Mouse (Mus musculus) cerebellum, adult 2 months (tissue): ENCODE results near the gene B4galt2. TPM values are rescaled to one million over a fixed set of nuclear protein-coding genes. Genes with fewer than 3 reads are reported as not detected.
A peak's percentile ranks its signal among the peaks of the same experiment; 100 is the strongest.

Source experiments
- DNase-seq, 2 experiments: peaks; one replicate each; pipeline ENCODE4 v3.0.0; 2021
- H3K27ac ChIP-seq: fragments of 200-500 bp; 2 replicates; pipeline ENCODE4 v1.5.1; 2012; ENCODE audit warnings: low read length, control low read depth, inconsistent platforms; ENCODE audit not compliant: insufficient read depth
- H3K27me3 ChIP-seq: fragments of 200-500 bp; 2 replicates; pipeline ENCODE4 v1.6.1; 2012; ENCODE audit warnings: inconsistent platforms, mild to moderate bottlenecking, low read length, moderate library complexity; ENCODE audit not compliant: control insufficient read depth, insufficient read depth
- H3K4me1 ChIP-seq: fragments of 200-500 bp; 2 replicates; pipeline ENCODE4 v1.6.1; 2011; ENCODE audit warnings: low read length; ENCODE audit not compliant: control insufficient read depth, insufficient read depth
- H3K4me3 ChIP-seq: fragments of 200-500 bp; replicated peaks from 2 replicates; pipeline ENCODE3; 2011; ENCODE audit warnings: mild to moderate bottlenecking, low read depth, low read length, control low read depth; ENCODE audit not compliant: insufficient read depth
- CTCF ChIP-seq: fragments of 200-500 bp; IDR thresholded peaks from 2 replicates; pipeline ENCODE4 v1.5.1; 2011; ENCODE audit warnings: low read depth, mild to moderate bottlenecking, control low read depth, low read length, moderate library complexity, borderline replicate concordance; ENCODE audit not compliant: insufficient read depth
- POLR2A ChIP-seq: fragments of 200-500 bp; IDR thresholded peaks from 2 replicates; pipeline ENCODE4 v1.6.1; 2011; ENCODE audit warnings: low read length, control low read depth, borderline replicate concordance; ENCODE audit not compliant: insufficient read depth
- WGBS: fragments of 180-500 bp; shearing (Covaris S2); methylation state at CpG from one replicate; pipeline ENCODE4 v1.1.7; 2018; 5-methylcytosine and 5-hydroxymethylcytosine counted together
- polyA plus RNA-seq: library from polyadenylated mRNA; depleted of rRNA; stranded (reverse); fragments of >200 nt; gene quantifications from 2 replicates; pipeline ENCODE4 v1.2.3, GENCODE M21; 2012

The B4galt2 gene
- polyA plus RNA-seq, 1 experiment: 42.0 TPM

GRCm38 (mm10) chr4:117904094-117904493, 20.8 kb upstream of the B4galt2 start:
- no peak for DNase-seq

GRCm38 (mm10) chr4:117898111-117898510, 14.8 kb upstream of the B4galt2 start:
- Histone ChIP-seq H3K4me3 (no peak overlapping the region), H3K4me1 (peaks cover 34% of the 10 kb centered on the region), H3K27ac (no peak overlapping the region), H3K27me3 (no peaks in the 10 kb centered on the region)
- TF ChIP-seq POLR2A (no peak), CTCF (no peak)
- 63% methylated on average over 3 of the region's 3 CpGs for WGBS
- DNase-seq: no peak

More at GRCm38 (mm10) chr4:117904094-117904493, 20.8 kb upstream of the B4galt2 start:
- Histone ChIP-seq H3K4me3 (no peak overlapping the region), H3K27ac (0 out of 2 replicates have a peak overlapping the region, but pooled peaks have one; percentile 4), H3K27me3 (no peaks in the 10 kb centered on the region), H3K4me1 (peaks cover 33% of the 10 kb centered on the region)
- WGBS: 36% methylated on average over 10 of the region's 10 CpGs
- TF ChIP-seq POLR2A (no peak), CTCF (no peak)

GRCm38 (mm10) chr4:117896031-117896430, 12.7 kb upstream of the B4galt2 start:
- DNase-seq: peak; percentile 70 to 82
- no peaks in the 10 kb centered on the region for H3K27me3 ChIP-seq
- 16% methylated on average over 6 of the region's 6 CpGs for WGBS
- no peak overlapping the region for H3K4me3 ChIP-seq
- peaks cover 36% of the 10 kb centered on the region for H3K4me1 ChIP-seq
- peak overlapping the region; percentile 90 for H3K27ac ChIP-seq
- no peak for TF ChIP-seq CTCF
- no peak for TF ChIP-seq POLR2A

GRCm38 (mm10) chr4:117895339-117895738, 12.1 kb upstream of the B4galt2 start:
- Histone ChIP-seq H3K4me1 (peaks cover 39% of the 10 kb centered on the region), H3K27ac (peak overlapping the region; percentile 90), H3K4me3 (no peak overlapping the region), H3K27me3 (no peaks in the 10 kb centered on the region)
- TF ChIP-seq POLR2A (no peak), CTCF (no peak)
- no peak for DNase-seq
- WGBS: 34% methylated on average over 7 of the region's 7 CpGs

GRCm38 (mm10) chr4:117894601-117895000, 11.3 kb upstream of the B4galt2 start:
- Histone ChIP-seq H3K27me3 (no peaks in the 10 kb centered on the region), H3K4me1 (peaks cover 39% of the 10 kb centered on the region), H3K4me3 (no peak overlapping the region), H3K27ac (peak overlapping the region; percentile 90)
- WGBS: 28% methylated on average over 8 of the region's 8 CpGs
- DNase-seq: peak in 1 of 2 experiments; percentile 58
- TF ChIP-seq CTCF: no peak
- TF ChIP-seq POLR2A: no peak

- H3K27me3 ChIP-seq: no peaks in the 10 kb centered on the region
- no peak for TF ChIP-seq CTCF
- TF ChIP-seq POLR2A: no peak
- H3K4me3 ChIP-seq: no peak overlapping the region
- DNase-seq: no peak
- H3K4me1 ChIP-seq: peaks cover 39% of the 10 kb centered on the region
- 43% methylated on average over 9 of the region's 9 CpGs for WGBS
- 0 out of 2 replicates have a peak overlapping the region, but pooled peaks have one; percentile 26 for H3K27ac ChIP-seq
Measured at GRCm38 (mm10) chr4:117893376-117893775, 10.1 kb upstream of the B4galt2 start.

- Histone ChIP-seq H3K4me3 (peak within 1 kb of the TSS; percentile 80), H3K27ac (no peak within 1 kb of the TSS), H3K4me1 (peaks cover 34% of the 10 kb centered on the region), H3K27me3 (no peaks in the 10 kb centered on the region)
- TF ChIP-seq CTCF: no peak
- peak; percentile 51; the same call in 1 of the 2 replicates for TF ChIP-seq POLR2A
- peak; percentile 84 to 94 for DNase-seq
- under 1% methylated on average over 21 of the region's 21 CpGs for WGBS
Measured at GRCm38 (mm10) chr4:117891738-117892161, 8.5 kb upstream of the B4galt2 start, which contains the start of gene Dph2. Gene Dph2 (minus strand): TSS chr4:117892032.

GRCm38 (mm10) chr4:117890750-117891149, 7.5 kb upstream of the B4galt2 start:
- no peak for TF ChIP-seq POLR2A
- no peak for TF ChIP-seq CTCF
- Histone ChIP-seq H3K27me3 (no peaks in the 10 kb centered on the region), H3K4me1 (peaks cover 28% of the 10 kb centered on the region), H3K4me3 (no peak overlapping the region), H3K27ac (no peak overlapping the region)
- no peak for DNase-seq
- 51% methylated on average over 8 of the region's 8 CpGs for WGBS
